Mouse (Mus musculus): ENCODE measurements at regions not wholly inside any gene's neighbourhood (a gene's known extent, or its start where the extent isn't known, plus 50 kb on each side); places are given as distances from the start of the nearest gene placed in this dataset.
"Not testable (repeated sequence)": the region's sequence is repeated elsewhere in the genome, so short reads cannot be mapped to it uniquely, and the experiment has no call there.

GRCm38 (mm10) chr5:82733707-82734106, 621.3 kb downstream of the Tecrl start:
- no peak for DNase-seq

- no peak for DNase-seq
These were observed 626.8 kb downstream of the Tecrl start for GRCm38 (mm10) chr5:82728240-82728639.

- DNase-seq = no peak
These were observed 627.6 kb downstream of the Tecrl start for GRCm38 (mm10) chr5:82727250-82728003.

- DNase-seq = peak in 1 of 2 experiments; percentile 15
These were observed 639.3 kb downstream of the Tecrl start for GRCm38 (mm10) chr5:82715705-82716104.

GRCm38 (mm10) chr5:82699666-82700065, 655.3 kb downstream of the Tecrl start:
- DNase-seq = not testable (repeated sequence)

- no peak for DNase-seq
These were observed 656.1 kb downstream of the Tecrl start for GRCm38 (mm10) chr5:82698942-82699341.

- DNase-seq = no peak
These were observed 671.6 kb downstream of the Tecrl start for GRCm38 (mm10) chr5:82683437-82683836.

GRCm38 (mm10) chr5:82664121-82664520, 690.9 kb downstream of the Tecrl start:
- no peak for DNase-seq

- not testable (repeated sequence) for DNase-seq
These were observed 701.4 kb downstream of the Tecrl start for GRCm38 (mm10) chr5:82653637-82654036.

- DNase-seq = no peak
These were observed 734.9 kb downstream of the Tecrl start for GRCm38 (mm10) chr5:82620056-82620455.
